Mouse (Mus musculus): Measurements from ENCODE around the gene Yipf3.

The Yipf3 gene

GRCm38 (mm10) chr17:46253452-46254084, 5.7 kb downstream of the Yipf3 start, which contains the start of gene Lrrc73:
Lrrc73 (plus strand) TSS chr17:46253531.
- intact Hi-C loops (cut with DNase I), result loop anchor here (5.0 kb wide), 1 partner anchor 71 kb away; no protein-coding TSS in a partner anchor

GRCm38 (mm10) chr17:46254106-46254505, 6.2 kb downstream of the Yipf3 start:
- intact Hi-C loops (cut with DNase I), result loop anchor here (5.0 kb wide), 1 partner anchor 72 kb away; no protein-coding TSS in a partner anchor

GRCm38 (mm10) chr17:46255147-46255546, 7.3 kb downstream of the Yipf3 start:
- intact Hi-C loops (cut with DNase I), result no loop called here

GRCm38 (mm10) chr17:46258279-46259053, 10.6 kb downstream of the Yipf3 start:
- intact Hi-C loops (cut with DNase I), result no loop called here

- intact Hi-C loops (cut with DNase I), result loop anchor here (10.0 kb wide), 1 partner anchor 135 kb away; no protein-coding TSS in a partner anchor
Observed at GRCm38 (mm10) chr17:46259675-46260074, 11.8 kb downstream of the Yipf3 start.

GRCm38 (mm10) chr17:46262201-46262694, 14.4 kb downstream of the Yipf3 start:
- intact Hi-C loops (cut with DNase I), result loop anchor here (10.0 kb wide), 1 partner anchor 133 kb away; no protein-coding TSS in a partner anchor

GRCm38 (mm10) chr17:46265502-46265901, 17.6 kb downstream of the Yipf3 start:
- intact Hi-C loops (cut with DNase I), result loop anchor here (10.0 kb wide), 1 partner anchor 129 kb away; no protein-coding TSS in a partner anchor

GRCm38 (mm10) chr17:46265918-46266618, 18.2 kb downstream of the Yipf3 start:
- intact Hi-C loops (cut with DNase I), result loop anchor here (1.0 to 10.0 kb wide), 2 partner anchors 32 to 129 kb away; no protein-coding TSS in a partner anchor

- intact Hi-C loops (cut with DNase I), result loop anchor here (1.0 to 10.0 kb wide), 2 partner anchors 31 to 128 kb away; no protein-coding TSS in a partner anchor
Observed at GRCm38 (mm10) chr17:46266986-46267385, 19.1 kb downstream of the Yipf3 start.

- intact Hi-C loops (cut with DNase I), result loop anchor here (10.0 kb wide), 1 partner anchor 127 kb away; no protein-coding TSS in a partner anchor
Observed at GRCm38 (mm10) chr17:46267511-46267910, 19.6 kb downstream of the Yipf3 start.

GRCm38 (mm10) chr17:46268026-46268720, 20.3 kb downstream of the Yipf3 start:
- intact Hi-C loops (cut with DNase I), result loop anchor here (10.0 kb wide), 1 partner anchor 127 kb away; no protein-coding TSS in a partner anchor

GRCm38 (mm10) chr17:46269771-46270534, 22.1 kb downstream of the Yipf3 start:
- intact Hi-C loops (cut with DNase I), result loop anchor here (10.0 kb wide), 1 partner anchor 125 kb away; no protein-coding TSS in a partner anchor

GRCm38 (mm10) chr17:46272058-46272457, 24.2 kb downstream of the Yipf3 start:
- intact Hi-C loops (cut with DNase I), result no loop called here

- intact Hi-C loops (cut with DNase I), result no loop called here
Observed at GRCm38 (mm10) chr17:46272675-46273074, 24.8 kb downstream of the Yipf3 start.

- intact Hi-C loops (cut with DNase I), result no loop called here
Observed at GRCm38 (mm10) chr17:46273803-46274236, 25.9 kb downstream of the Yipf3 start.

- intact Hi-C loops (cut with DNase I), result no loop called here
Observed at GRCm38 (mm10) chr17:46274465-46274864, 26.6 kb downstream of the Yipf3 start.

GRCm38 (mm10) chr17:46275034-46275433, 27.2 kb downstream of the Yipf3 start:
- intact Hi-C loops (cut with DNase I), result no loop called here

- intact Hi-C loops (cut with DNase I), result no loop called here
Observed at GRCm38 (mm10) chr17:46275506-46275905, 27.6 kb downstream of the Yipf3 start.

GRCm38 (mm10) chr17:46277586-46277985, 29.7 kb downstream of the Yipf3 start:
- intact Hi-C loops (cut with DNase I), result no loop called here
